Mouse (Mus musculus) kidney, embryonic 16.5 days (tissue): ENCODE measurements around the gene Pgpep1. TPM values are rescaled to one million over a fixed set of nuclear protein-coding genes. Genes with fewer than 3 reads are reported as not detected.
A peak's percentile ranks its signal among the peaks of the same experiment; 100 is the strongest.

ENCODE experiments used
- ATAC-seq: fragments of 200-750 bp; cut with Nextera tagmentation; 2 replicates; pipeline ENCODE4 v1.8.0; 2017; ENCODE audit warnings: moderate TSS enrichment; ENCODE audit not compliant: low FRiP score, low TSS enrichment
- H3K27ac ChIP-seq: fragments of 300-500 bp; sonication (generic); 2 replicates; pipeline ENCODE4 v1.5.1; 2014; ENCODE audit warnings: low read length
- H3K27me3 ChIP-seq: fragments of 300-500 bp; sonication (generic); 2 replicates; pipeline ENCODE4 v1.6.1; 2014; ENCODE audit warnings: low read length, control low read depth, mixed read lengths; ENCODE audit not compliant: insufficient read depth
- H3K36me3 ChIP-seq: fragments of 300-500 bp; sonication (generic); 2 replicates; pipeline ENCODE4 v1.6.1; 2014; ENCODE audit warnings: low read length, control low read depth, mixed read lengths; ENCODE audit not compliant: insufficient read depth
- H3K4me1 ChIP-seq: fragments of 300-500 bp; sonication (generic); 2 replicates; pipeline ENCODE4 v1.6.1; 2014; ENCODE audit warnings: low read length, control low read depth, mixed read lengths; ENCODE audit not compliant: insufficient read depth
- H3K4me2 ChIP-seq: fragments of 300-500 bp; sonication (generic); replicated peaks from 2 replicates; pipeline ENCODE4 v1.6.1; 2014; ENCODE audit warnings: low read depth, low read length
- H3K4me3 ChIP-seq: fragments of 300-500 bp; sonication (generic); 2 replicates; pipeline ENCODE4 v1.5.1; 2014; ENCODE audit warnings: mild to moderate bottlenecking, low read length
- H3K9ac ChIP-seq: fragments of 300-500 bp; sonication (generic); replicated peaks from 2 replicates; pipeline ENCODE4 v1.6.1; 2014; ENCODE audit warnings: low read length
- H3K9me3 ChIP-seq: fragments of 300-500 bp; sonication (generic); 2 replicates; pipeline ENCODE4 v1.6.1; 2016; ENCODE audit warnings: low read length, control low read depth
- WGBS: fragments of 180-500 bp; shearing (Covaris S2); extraction: QIAGEN DNeasy Blood & Tissue Kit; methylation state at CpG from one replicate; pipeline ENCODE4 v1.1.7; 2014; 5-methylcytosine and 5-hydroxymethylcytosine counted together
- polyA plus RNA-seq: library from polyadenylated mRNA; unstranded; fragments of >200 nt; fragmentation: Nextera tagmentation; extraction: Ambion mirVana; gene quantifications from 2 replicates; pipeline ENCODE4 v1.2.1, GENCODE M21; 2015

Gene Pgpep1
- polyA plus RNA-seq, 1 experiment from 2014 or later, result 88.5 TPM

DNA sequence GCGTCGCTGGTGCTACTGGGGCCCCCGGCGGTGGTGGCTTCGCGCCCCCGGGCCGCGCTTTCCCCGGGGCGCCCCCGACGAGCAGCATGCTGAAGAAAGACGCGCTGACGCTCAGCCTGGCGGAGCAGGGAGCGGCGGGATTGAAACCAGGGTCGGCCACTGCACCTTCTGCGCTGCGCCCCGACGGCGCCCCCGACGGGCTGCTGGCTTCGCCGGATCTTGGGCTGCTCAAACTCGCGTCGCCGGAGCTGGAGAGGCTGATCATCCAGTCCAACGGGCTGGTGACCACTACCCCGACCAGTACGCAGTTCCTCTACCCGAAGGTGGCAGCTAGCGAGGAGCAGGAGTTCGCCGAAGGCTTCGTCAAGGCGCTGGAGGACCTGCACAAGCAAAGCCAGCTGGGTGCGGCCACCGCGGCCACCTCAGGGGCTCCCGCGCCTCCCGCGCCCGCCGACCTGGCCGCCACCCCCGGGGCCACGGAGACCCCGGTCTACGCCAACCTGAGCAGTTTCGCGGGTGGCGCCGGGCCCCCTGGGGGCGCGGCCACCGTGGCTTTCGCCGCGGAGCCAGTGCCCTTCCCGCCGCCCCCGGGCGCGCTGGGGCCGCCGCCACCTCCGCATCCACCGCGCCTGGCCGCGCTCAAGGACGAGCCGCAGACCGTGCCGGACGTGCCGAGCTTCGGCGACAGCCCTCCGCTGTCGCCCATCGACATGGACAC lies 39.1 kb upstream of the Pgpep1 start:
- H3K9ac ChIP-seq, result peak overlapping the region; percentile 99
- peak; percentile 0; the same call in 1 of the 2 replicates for ATAC-seq
- H3K4me1 ChIP-seq, result peaks cover 57% of the 10 kb centered on the region
- peak overlapping the region; percentile 90 for H3K4me3 ChIP-seq
- WGBS, result under 1% methylated on average over 89 of the region's 89 CpGs
- peaks cover 23% of the 10 kb centered on the region; the same call in 1 of the 2 replicates for H3K36me3 ChIP-seq
- peak overlapping the region; percentile 70 for H3K4me2 ChIP-seq
- peak overlapping the region; percentile 98 for H3K27ac ChIP-seq
- no peaks in the 10 kb centered on the region for H3K9me3 ChIP-seq
- no peaks in the 10 kb centered on the region for H3K27me3 ChIP-seq

DNA sequence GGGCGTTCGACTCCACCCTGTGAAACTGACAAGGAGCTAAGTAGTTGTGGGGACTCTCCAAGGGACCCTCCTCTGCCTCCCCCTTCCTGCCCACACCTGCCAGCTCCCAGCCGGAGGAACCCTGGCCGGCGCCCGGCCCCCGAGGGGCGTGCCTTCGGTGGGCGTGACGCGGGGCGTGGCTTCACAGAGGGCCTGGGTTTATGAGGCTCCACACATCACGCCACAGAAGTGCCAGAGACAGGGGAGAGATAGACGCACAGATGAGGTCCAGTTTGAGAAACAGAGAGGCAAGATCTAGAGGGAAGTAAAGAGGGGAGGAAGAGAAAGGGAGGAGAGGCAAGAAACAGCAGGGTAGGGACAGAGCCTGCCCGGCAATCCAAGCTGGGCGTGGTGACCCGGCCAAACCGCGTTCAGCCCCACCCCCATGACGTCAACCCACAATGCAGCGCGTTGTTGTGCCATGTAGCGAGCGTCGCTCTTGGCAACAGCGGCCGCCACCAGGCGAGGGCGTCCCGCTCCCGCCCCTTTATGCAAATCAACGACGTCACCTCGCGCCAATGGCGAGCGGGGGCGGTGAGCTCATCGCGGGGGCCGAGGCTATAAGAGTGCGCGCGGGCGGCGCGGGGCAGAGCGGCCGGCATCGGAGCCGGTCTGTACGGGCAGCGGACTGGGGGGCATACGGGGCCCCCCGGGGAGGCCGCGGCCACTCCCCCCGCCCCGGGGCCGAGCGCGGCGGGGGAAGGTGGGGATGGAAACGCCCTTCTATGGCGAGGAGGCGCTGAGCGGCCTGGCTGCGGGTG lies 38.3 kb upstream of the Pgpep1 start, which contains the start of gene Jund:
TSS of gene Jund (plus strand) at position 640 of the 800 bp plus-strand sequence.
- Histone ChIP-seq H3K4me3 (peak within 1 kb of the TSS; percentile 90), H3K27ac (peak within 1 kb of the TSS; percentile 98), H3K27me3 (no peaks in the 10 kb centered on the region), H3K9ac (peak within 1 kb of the TSS; percentile 99), H3K4me2 (peak within 1 kb of the TSS; percentile 70), H3K36me3 (peaks cover 21% of the 10 kb centered on the region; the same call in 1 of the 2 replicates), H3K9me3 (no peaks in the 10 kb centered on the region), H3K4me1 (peaks cover 58% of the 10 kb centered on the region)
- ATAC-seq, result peak; percentile 90
- under 1% methylated on average over 68 of the region's 69 CpGs for WGBS

DNA sequence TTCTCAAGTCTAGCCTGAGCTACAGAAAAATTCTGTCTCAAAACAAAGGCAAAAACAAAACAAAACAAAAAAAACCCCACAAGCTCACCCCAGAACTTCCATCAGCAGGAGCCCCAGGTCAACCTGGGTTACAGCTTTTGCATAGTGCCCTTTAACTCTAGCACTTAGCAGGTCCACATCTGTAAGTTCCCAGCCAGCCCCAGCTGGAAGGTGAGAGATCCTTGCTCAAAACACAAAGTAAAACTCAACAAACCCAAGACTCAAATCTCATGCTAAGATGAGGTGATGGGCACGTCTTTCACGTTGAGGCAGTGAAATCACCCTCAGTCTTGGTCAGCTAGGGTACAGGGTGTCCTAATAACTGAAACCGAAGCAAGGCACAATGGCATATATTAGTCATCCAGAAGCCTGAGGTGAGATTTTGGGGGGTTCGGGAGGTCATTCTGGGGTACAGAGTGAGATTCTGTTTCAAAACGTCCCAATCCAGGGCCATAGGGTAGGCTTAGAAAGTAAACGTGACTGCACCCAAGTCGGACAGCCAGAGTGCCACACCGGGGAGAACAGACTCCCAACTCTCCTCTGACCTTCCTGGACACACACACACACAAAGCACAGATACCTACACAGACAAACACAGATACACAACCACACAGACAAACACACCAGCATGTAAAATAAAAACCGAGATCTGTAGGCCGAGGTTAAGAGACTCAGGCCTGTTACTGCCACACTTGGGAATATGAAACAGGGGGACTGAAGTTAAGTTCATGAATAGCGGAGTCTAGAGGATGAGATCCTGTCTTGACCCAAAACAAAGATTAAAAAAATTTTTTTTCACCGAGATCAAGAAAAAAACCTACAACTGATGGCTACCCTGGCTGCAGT lies 37.4 kb upstream of the Pgpep1 start:
- H3K9me3 ChIP-seq, result no peaks in the 10 kb centered on the region
- peak overlapping the region; percentile 96 for H3K27ac ChIP-seq
- H3K4me3 ChIP-seq, result peak overlapping the region; percentile 90
- 66% methylated on average over 12 of the region's 12 CpGs for WGBS
- ATAC-seq, result no peak
- H3K4me1 ChIP-seq, result peaks cover 62% of the 10 kb centered on the region
- H3K27me3 ChIP-seq, result no peaks in the 10 kb centered on the region
- peak overlapping the region; percentile 61 for H3K9ac ChIP-seq
- H3K36me3 ChIP-seq, result 0 out of 2 replicates have a peak, but pooled peaks cover 14% of the 10 kb centered on the region
- peak overlapping the region; percentile 52 for H3K4me2 ChIP-seq

DNA sequence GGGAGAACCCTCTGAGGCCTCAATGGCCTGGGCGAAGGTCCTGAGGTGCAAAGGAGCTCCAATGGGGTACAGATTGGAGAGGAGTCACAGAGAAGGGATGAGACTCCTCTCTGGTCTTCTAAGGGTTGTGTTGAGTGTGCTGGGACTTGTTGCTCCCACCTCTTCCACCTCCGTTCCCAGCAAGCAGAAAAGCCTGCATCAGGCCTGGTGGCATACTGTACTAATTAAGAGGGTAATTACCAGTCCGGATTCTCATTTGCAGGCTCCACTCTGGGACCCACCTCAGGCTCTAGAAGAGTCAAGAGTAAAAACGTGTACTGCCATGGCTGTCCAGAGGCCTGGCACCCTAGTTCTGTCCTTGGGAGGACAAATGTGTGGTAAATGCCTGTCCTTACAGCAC lies 36.8 kb upstream of the Pgpep1 start:
- Histone ChIP-seq H3K4me3 (peak overlapping the region; percentile 10; the same call in 1 of the 2 replicates), H3K4me1 (peaks cover 62% of the 10 kb centered on the region), H3K9me3 (no peaks in the 10 kb centered on the region), H3K36me3 (0 out of 2 replicates have a peak, but pooled peaks cover 7% of the 10 kb centered on the region), H3K27me3 (no peaks in the 10 kb centered on the region), H3K27ac (peak overlapping the region; percentile 96), H3K4me2 (peak overlapping the region; percentile 48), H3K9ac (peak overlapping the region; percentile 61)
- 32% methylated on average over 4 of the region's 4 CpGs for WGBS
- ATAC-seq, result no peak

DNA sequence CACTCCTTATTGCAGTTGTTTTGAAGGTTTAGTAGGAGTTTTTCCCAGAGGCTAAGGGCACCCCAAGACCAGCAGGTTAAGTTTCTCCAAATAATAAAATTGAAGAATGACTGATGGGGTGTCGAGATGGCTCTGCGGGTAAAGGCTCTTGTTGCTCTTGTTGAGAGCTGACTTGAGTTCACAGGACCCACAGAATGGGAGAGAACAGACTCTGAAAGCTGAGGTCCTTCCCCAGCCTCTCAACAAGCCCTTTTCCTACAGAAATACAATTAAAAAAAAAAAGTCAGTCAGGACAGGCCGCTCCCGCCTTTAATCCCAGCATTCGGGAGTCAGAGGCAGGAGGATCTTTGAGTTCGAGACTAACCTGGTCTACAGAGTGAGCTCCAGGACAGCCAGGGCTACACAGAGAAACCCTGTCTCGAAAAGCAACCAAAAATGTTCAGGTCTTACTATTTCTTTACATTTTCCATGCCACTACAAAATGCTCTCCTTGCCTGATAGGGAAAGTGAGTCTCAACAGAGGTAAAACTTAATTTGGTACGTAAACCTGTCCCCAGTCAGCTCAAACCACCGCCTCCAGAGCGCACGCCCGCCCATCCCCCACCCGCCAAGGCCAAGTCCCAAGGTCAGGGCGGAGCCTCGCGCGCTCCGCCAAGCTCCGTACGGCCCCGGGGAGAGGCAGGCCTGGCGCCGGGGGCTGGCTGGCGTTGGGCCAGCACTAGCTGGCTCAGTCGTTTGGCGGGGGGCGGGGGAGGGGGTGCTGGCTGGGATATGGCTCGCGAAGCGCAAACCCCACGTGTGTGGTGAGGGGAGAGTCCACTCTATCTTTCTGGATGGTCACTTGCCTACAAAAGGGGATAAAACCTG lies 36.1 kb upstream of the Pgpep1 start:
- peak overlapping the region; percentile 48 for H3K4me2 ChIP-seq
- H3K9me3 ChIP-seq, result no peaks in the 10 kb centered on the region
- peak overlapping the region; percentile 10 for H3K4me3 ChIP-seq
- 3% methylated on average over 31 of the region's 31 CpGs for WGBS
- H3K27me3 ChIP-seq, result no peaks in the 10 kb centered on the region
- H3K4me1 ChIP-seq, result peaks cover 62% of the 10 kb centered on the region
- peak overlapping the region; percentile 61 for H3K9ac ChIP-seq
- peak overlapping the region; percentile 96 for H3K27ac ChIP-seq
- peak; percentile 5 for ATAC-seq
- H3K36me3 ChIP-seq, result 0 out of 2 replicates have a peak, but pooled peaks cover 5% of the 10 kb centered on the region

DNA sequence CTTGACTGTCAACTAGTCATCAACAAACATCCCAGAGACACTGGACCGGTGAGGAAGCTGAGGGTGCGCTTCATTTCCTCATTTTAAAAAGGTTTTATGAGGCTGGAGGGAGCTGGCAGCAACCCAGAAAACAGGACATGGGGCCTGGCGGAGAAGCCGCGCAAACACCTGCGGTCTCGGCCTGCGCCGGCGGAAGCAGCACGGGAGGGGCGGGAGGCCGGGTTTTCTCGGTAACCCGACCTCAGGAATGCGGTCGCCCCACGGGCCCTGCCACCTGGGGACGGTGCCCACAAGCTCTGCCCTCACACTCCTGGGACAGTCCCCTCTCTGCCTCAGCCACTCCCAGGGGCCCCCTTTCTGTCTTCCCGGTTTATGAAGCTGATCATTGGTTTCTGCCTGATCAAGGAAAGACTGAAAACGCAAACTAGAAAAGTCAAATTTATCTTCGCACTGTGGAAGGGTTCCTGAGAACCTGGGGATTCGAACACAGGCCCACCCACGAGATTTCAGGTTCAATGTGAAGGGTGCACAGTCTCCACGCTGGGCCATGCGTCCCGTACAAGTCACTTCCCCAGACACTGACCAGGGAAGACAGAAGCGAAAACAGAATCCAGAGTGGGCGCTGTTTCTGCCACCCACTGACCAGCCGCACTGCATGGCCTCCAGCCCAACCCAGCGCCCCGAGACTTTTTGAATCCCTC lies 35.3 kb upstream of the Pgpep1 start:
- Histone ChIP-seq H3K27me3 (no peaks in the 10 kb centered on the region), H3K36me3 (no peaks in the 10 kb centered on the region), H3K27ac (peak overlapping the region; percentile 96), H3K9me3 (no peaks in the 10 kb centered on the region), H3K9ac (peak overlapping the region; percentile 61), H3K4me3 (peak overlapping the region; percentile 6; the same call in 1 of the 2 replicates), H3K4me1 (peaks cover 57% of the 10 kb centered on the region), H3K4me2 (peak overlapping the region; percentile 14)
- 25% methylated on average over 32 of the region's 32 CpGs for WGBS
- ATAC-seq, result no peak

DNA sequence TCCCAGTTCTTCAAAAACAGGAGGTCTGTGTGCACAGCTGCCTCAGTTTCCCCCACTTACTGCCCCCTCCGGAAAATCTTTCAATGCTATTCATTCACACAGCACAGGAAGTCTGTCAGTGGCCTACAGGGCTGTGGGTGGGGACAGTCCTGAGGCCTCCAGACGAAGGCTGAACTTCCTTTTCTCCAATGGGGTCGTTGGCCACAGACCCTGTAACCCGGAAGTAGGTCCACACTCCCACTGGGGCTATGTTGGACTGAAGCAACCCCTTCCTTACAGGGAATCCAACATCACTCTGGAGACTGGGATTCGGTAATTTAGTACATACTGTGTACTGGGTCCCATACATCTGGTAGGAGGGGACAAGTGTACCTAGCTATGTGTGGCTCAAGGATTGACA lies 33.4 kb upstream of the Pgpep1 start:
- no peaks in the 10 kb centered on the region for H3K9me3 ChIP-seq
- no peak for ATAC-seq
- H3K4me2 ChIP-seq, result no peak overlapping the region
- no peaks in the 10 kb centered on the region for H3K27me3 ChIP-seq
- H3K27ac ChIP-seq, result 0 out of 2 replicates have a peak overlapping the region, but pooled peaks have one; percentile 1
- 56% methylated on average over 5 of the region's 5 CpGs for WGBS
- no peak overlapping the region for H3K9ac ChIP-seq
- peaks cover 57% of the 10 kb centered on the region for H3K4me1 ChIP-seq
- no peak overlapping the region for H3K4me3 ChIP-seq
- no peaks in the 10 kb centered on the region for H3K36me3 ChIP-seq

DNA sequence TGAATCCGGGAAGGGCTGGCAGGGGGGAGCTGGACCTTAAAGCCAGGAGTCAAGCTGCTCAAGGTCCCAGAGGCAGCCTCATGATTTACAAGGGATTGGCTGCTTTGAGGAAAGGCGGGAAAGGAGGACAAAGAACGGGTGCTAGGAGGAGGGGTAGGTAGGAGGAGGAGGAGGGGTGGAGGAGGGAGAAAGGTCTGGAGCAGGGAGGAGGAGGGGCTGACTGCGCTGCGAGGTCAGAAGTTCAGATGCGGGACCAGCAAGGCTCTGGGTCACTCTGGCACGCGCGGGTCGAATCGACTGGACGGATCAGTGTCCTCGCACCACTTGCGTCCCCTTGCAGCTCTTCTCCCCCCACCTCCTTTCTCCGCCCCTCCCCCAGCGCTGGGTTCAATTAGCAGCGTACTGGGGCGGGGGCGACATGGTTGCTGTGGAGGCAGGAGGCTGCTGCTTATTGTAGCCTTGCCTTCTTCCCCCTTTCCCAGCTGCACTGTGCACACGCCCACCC lies 31.6 kb upstream of the Pgpep1 start:
- H3K4me1 ChIP-seq, result peaks cover 43% of the 10 kb centered on the region
- H3K4me3 ChIP-seq, result peak overlapping the region; percentile 33
- ATAC-seq, result peak; percentile 60

More for the DNA sequence above, 31.6 kb upstream of the Pgpep1 start:
- H3K4me2 ChIP-seq, result peak overlapping the region; percentile 59
- H3K9ac ChIP-seq, result peak overlapping the region; percentile 75
- H3K27me3 ChIP-seq, result no peaks in the 10 kb centered on the region
- peak overlapping the region; percentile 89 for H3K27ac ChIP-seq
- WGBS, result 2% methylated on average over 19 of the region's 20 CpGs
- no peaks in the 10 kb centered on the region for H3K36me3 ChIP-seq
- H3K9me3 ChIP-seq, result no peaks in the 10 kb centered on the region
